Mouse (Mus musculus) gonadal fat pad, adult 2 months (tissue): ENCODE measurements at regions not wholly inside any gene's neighbourhood (a gene's known extent, or its start where the extent isn't known, plus 50 kb on each side); places are given as distances from the start of the nearest gene placed in this dataset.

Source experiments
- DNase-seq: peaks from one replicate; pipeline ENCODE4 v3.0.0-alpha.2; 2012; ENCODE audit warnings: low read depth

GRCm38 (mm10) chr4:72688842-72689241 lies 163.6 kb downstream of the Aldoart1 start:
- no peak for DNase-seq

GRCm38 (mm10) chr4:72674006-72674405 lies 178.4 kb downstream of the Aldoart1 start:
- no peak for DNase-seq

GRCm38 (mm10) chr4:72671652-72672411 lies 180.6 kb downstream of the Aldoart1 start:
- DNase-seq, result no peak

GRCm38 (mm10) chr4:72669827-72670494 lies 182.5 kb downstream of the Aldoart1 start:
- DNase-seq, result no peak

GRCm38 (mm10) chr4:72664379-72664778 lies 188.1 kb downstream of the Aldoart1 start:
- no peak for DNase-seq

GRCm38 (mm10) chr4:72662477-72662876 lies 190.0 kb downstream of the Aldoart1 start:
- no peak for DNase-seq

GRCm38 (mm10) chr4:72656206-72656605 lies 196.2 kb downstream of the Aldoart1 start:
- DNase-seq, result no peak

- DNase-seq, result no peak
Observed at GRCm38 (mm10) chr4:72647130-72647529, 205.3 kb downstream of the Aldoart1 start.

GRCm38 (mm10) chr4:72629416-72629815 lies 223.0 kb downstream of the Aldoart1 start:
- DNase-seq, result no peak

- DNase-seq, result no peak
Observed at GRCm38 (mm10) chr4:72627219-72627930, 225.1 kb downstream of the Aldoart1 start.

- DNase-seq, result no peak
Observed at GRCm38 (mm10) chr4:72605107-72605506, 247.3 kb downstream of the Aldoart1 start.

- DNase-seq, result no peak
Observed at GRCm38 (mm10) chr4:72595494-72595893, 256.9 kb downstream of the Aldoart1 start.

- DNase-seq, result no peak
Observed at GRCm38 (mm10) chr4:72592129-72592528, 260.3 kb downstream of the Aldoart1 start.

GRCm38 (mm10) chr4:72574946-72575345 lies 277.5 kb downstream of the Aldoart1 start:
- DNase-seq, result peak; percentile 69

- peak; percentile 28 for DNase-seq
Observed at GRCm38 (mm10) chr4:72571924-72572323, 280.5 kb downstream of the Aldoart1 start.

- no peak for DNase-seq
Observed at GRCm38 (mm10) chr4:72565186-72565585, 287.2 kb downstream of the Aldoart1 start.

- no peak for DNase-seq
Observed at GRCm38 (mm10) chr4:72562909-72563676, 289.3 kb downstream of the Aldoart1 start.

GRCm38 (mm10) chr4:72554276-72554675 lies 298.2 kb downstream of the Aldoart1 start:
- no peak for DNase-seq

GRCm38 (mm10) chr4:72534563-72534962 lies 317.9 kb downstream of the Aldoart1 start:
- DNase-seq, result no peak

- DNase-seq, result no peak
Observed at GRCm38 (mm10) chr4:72524630-72525029, 323.9 kb upstream of the Tle1 start.

- peak; percentile 9 for DNase-seq
Observed at GRCm38 (mm10) chr4:72524100-72524499, 323.4 kb upstream of the Tle1 start.

- no peak for DNase-seq
Observed at GRCm38 (mm10) chr4:72511220-72511619, 310.5 kb upstream of the Tle1 start.
